Mouse (Mus musculus): ENCODE results near the gene Dgkb. TPM values are rescaled to one million over a fixed set of nuclear protein-coding genes. Genes with fewer than 3 reads are reported as not detected.

Gene Dgkb
- not detected for polyA plus RNA-seq (2017; shearing (Covaris generic))

GRCm38 (mm10) chr12:37817426-37817825, at the start of gene Dgkb:
Gene Dgkb (plus strand): TSS chr12:37817726.

Measured in CD4-positive, CD25-positive, alpha-beta regulatory T cell, adult 9 weeks (primary cell).